Mouse (Mus musculus): ENCODE results near the gene Abca17.

GRCm38 (mm10) chr17:24360841-24361240 lies 10.0 kb upstream of the Abca17 start:
- TF ChIP-seq EP300 (IDR thresholded peaks at IDR 0.05; ENCODE audit: low read depth) (no peak), CTCF (IDR thresholded peaks at IDR 0.05; ENCODE audit: low read depth) (no peak)

Data from liver, postnatal 0 days (tissue).